Mouse (Mus musculus): ENCODE measurements at regions not wholly inside any gene's neighbourhood (a gene's known extent, or its start where the extent isn't known, plus 50 kb on each side); places are given as distances from the start of the nearest gene placed in this dataset.

DNA sequence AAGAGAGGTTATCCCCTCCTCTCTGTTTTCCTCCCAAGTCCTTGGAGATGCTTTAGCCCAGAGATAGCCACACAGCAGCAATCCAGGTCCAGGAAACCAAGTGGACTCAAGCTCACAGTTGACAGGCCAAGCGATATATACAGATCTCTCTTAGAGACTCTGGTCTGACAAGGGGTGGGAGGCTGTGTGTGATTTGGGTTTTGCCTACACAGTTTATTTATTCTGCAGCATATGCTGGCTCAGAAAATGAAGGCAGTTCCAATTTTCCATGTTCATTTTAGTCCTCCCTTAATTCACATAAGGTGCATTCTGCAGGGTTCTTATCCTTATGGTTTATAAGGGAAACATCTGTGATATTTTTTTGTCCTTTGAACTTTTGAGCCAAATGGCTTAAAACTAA, 595.0 kb upstream of the Apob start:
- H3K9me3 ChIP-seq (ENCODE audit: control insufficient read depth, low read length): no peaks in the 10 kb centered on the region
- H3K36me3 ChIP-seq (ENCODE audit: control insufficient read depth, insufficient read depth, low read length): no peaks in the 10 kb centered on the region
- no peak overlapping the region for H3K4me3 ChIP-seq (ENCODE audit: low read length)
- H3K4me1 ChIP-seq (ENCODE audit: control insufficient read depth, insufficient read depth, low read length): no peaks in the 10 kb centered on the region
- no peak for ATAC-seq
- 91% methylated on average over 1 of the region's 1 CpGs for WGBS
- H3K4me2 ChIP-seq (ENCODE audit: low read depth, low read length): no peak overlapping the region
- no peak overlapping the region for H3K9ac ChIP-seq (ENCODE audit: low read depth, low read length)
- no peaks in the 10 kb centered on the region for H3K27me3 ChIP-seq (replicated peaks; ENCODE audit: control insufficient read depth, insufficient read depth, low read length)
- no peak overlapping the region for H3K27ac ChIP-seq (ENCODE audit: low read length)

- WGBS: 83% methylated on average over 4 of the region's 4 CpGs
- H3K9ac ChIP-seq (ENCODE audit: low read depth, low read length): no peak overlapping the region
- H3K9me3 ChIP-seq (ENCODE audit: control insufficient read depth, low read length): no peaks in the 10 kb centered on the region
- no peaks in the 10 kb centered on the region for H3K36me3 ChIP-seq (ENCODE audit: control insufficient read depth, insufficient read depth, low read length)
- no peaks in the 10 kb centered on the region for H3K27me3 ChIP-seq (replicated peaks; ENCODE audit: control insufficient read depth, insufficient read depth, low read length)
- no peak overlapping the region for H3K27ac ChIP-seq (ENCODE audit: low read length)
- no peaks in the 10 kb centered on the region for H3K4me1 ChIP-seq (ENCODE audit: control insufficient read depth, insufficient read depth, low read length)
- H3K4me3 ChIP-seq (ENCODE audit: low read length): no peak overlapping the region
- no peak overlapping the region for H3K4me2 ChIP-seq (ENCODE audit: low read depth, low read length)
- ATAC-seq: no peak
These were observed 573.6 kb upstream of the Apob start for GRCm38 (mm10) chr12:7403800-7404199.

DNA sequence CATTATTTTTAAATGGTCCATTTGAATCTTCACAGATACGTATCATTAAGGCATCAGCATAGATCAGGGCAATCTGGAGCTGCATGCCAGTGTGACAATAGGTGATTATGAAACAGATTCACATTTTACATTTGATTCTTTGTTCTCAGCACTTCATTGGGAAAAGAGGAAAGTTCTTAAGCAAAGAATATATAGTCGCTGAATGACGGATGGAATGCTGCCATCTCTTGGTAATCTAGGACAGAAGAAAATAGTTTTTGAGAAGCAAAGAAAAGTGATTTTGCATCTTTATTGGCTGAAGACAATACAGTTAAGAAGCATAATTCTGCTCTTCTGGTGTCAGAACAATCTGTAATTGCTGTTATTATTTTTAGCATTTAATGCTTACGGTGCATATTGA, 565.6 kb upstream of the Apob start:
- H3K9me3 ChIP-seq (ENCODE audit: control insufficient read depth, low read length): no peaks in the 10 kb centered on the region
- H3K27ac ChIP-seq (ENCODE audit: low read length): no peak overlapping the region
- ATAC-seq: no peak
- no peaks in the 10 kb centered on the region for H3K27me3 ChIP-seq (replicated peaks; ENCODE audit: control insufficient read depth, insufficient read depth, low read length)
- H3K4me2 ChIP-seq (ENCODE audit: low read depth, low read length): no peak overlapping the region
- H3K9ac ChIP-seq (ENCODE audit: low read depth, low read length): no peak overlapping the region
- no peaks in the 10 kb centered on the region for H3K36me3 ChIP-seq (ENCODE audit: control insufficient read depth, insufficient read depth, low read length)
- WGBS: 86% methylated on average over 4 of the region's 4 CpGs
- H3K4me1 ChIP-seq (ENCODE audit: control insufficient read depth, insufficient read depth, low read length): no peaks in the 10 kb centered on the region
- no peak overlapping the region for H3K4me3 ChIP-seq (ENCODE audit: low read length)

DNA sequence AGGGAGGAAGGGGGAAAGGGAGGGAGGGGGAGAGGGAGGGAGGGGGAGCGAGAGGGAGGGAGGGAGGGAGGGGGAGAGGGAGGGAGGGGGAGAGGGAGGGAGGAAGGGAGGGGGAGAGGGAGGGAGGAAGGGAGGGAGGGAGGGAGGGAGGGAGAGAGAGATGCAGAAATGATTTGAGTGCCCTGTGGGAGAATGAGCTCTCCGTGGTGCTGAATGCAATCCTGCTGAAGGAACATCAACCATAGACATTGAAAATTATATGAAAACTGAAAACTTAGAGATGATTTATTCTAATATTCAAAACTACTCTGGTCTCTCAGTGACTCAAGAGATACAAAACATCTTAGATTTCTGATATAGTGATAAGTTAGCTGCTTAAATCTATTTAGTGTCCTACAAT, 557.2 kb upstream of the Apob start:
- Histone ChIP-seq H3K9ac (ENCODE audit: low read depth, low read length) (no peak overlapping the region), H3K27me3 (replicated peaks; ENCODE audit: control insufficient read depth, insufficient read depth, low read length) (no peaks in the 10 kb centered on the region), H3K4me2 (ENCODE audit: low read depth, low read length) (no peak overlapping the region)

DNA sequence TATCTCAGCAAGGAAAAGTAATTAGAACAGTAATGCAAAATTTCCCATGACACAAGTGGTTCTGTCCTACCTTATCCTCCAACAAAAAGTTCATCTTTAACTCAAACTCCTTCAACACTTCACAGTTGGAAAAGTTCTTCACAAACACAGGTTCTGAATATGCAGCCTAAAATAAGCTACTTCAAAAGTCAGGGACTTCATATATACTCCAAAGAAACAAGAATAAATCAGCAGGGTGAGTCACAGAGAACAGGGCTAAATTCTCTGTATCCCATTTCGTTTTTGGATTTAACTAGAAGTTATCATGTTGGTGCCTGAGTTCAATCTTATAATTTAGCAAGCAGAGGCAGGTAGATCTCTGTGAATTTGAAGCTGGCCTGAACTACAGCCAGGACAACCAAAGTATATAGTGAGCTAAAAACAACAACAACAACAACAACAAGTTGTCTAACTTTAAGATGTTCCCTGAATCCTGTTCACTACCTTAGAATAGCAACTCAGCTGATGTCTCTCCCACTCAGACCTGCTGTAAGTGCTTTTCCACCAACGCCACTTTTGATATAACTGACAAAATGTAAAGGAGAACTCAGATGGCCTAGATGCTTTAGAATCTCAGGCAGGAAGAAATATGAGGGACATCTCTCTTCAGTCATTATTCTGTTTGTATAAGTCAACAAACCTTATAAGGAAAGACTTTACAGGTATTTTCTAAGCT, 555.5 kb upstream of the Apob start:
- H3K4me3 ChIP-seq (ENCODE audit: low read length): no peak overlapping the region
- no peak for ATAC-seq

More for the DNA sequence above, 557.2 kb upstream of the Apob start:
- whole genome bisulfite sequencing: 19% methylated on average over 1 of the region's 2 CpGs
- H3K4me1 ChIP-seq (ENCODE audit: control insufficient read depth, insufficient read depth, low read length): no peaks in the 10 kb centered on the region
- H3K4me3 ChIP-seq (ENCODE audit: low read length): no peak overlapping the region
- no peaks in the 10 kb centered on the region for H3K9me3 ChIP-seq (ENCODE audit: control insufficient read depth, low read length)
- no peak for ATAC-seq
- no peaks in the 10 kb centered on the region for H3K36me3 ChIP-seq (ENCODE audit: control insufficient read depth, insufficient read depth, low read length)
- no peak overlapping the region for H3K27ac ChIP-seq (ENCODE audit: low read length)

GRCm38 (mm10) chr12:7430981-7431380, 546.5 kb upstream of the Apob start:
- H3K9me3 ChIP-seq (ENCODE audit: control insufficient read depth, low read length): no peaks in the 10 kb centered on the region
- H3K9ac ChIP-seq (ENCODE audit: low read depth, low read length): no peak overlapping the region
- no peaks in the 10 kb centered on the region for H3K27me3 ChIP-seq (replicated peaks; ENCODE audit: control insufficient read depth, insufficient read depth, low read length)
- WGBS: 71% methylated on average over 4 of the region's 4 CpGs
- H3K27ac ChIP-seq (ENCODE audit: low read length): no peak overlapping the region
- ATAC-seq: no peak
- no peaks in the 10 kb centered on the region for H3K36me3 ChIP-seq (ENCODE audit: control insufficient read depth, insufficient read depth, low read length)
- no peak overlapping the region for H3K4me3 ChIP-seq (ENCODE audit: low read length)
- H3K4me1 ChIP-seq (ENCODE audit: control insufficient read depth, insufficient read depth, low read length): no peaks in the 10 kb centered on the region
- no peak overlapping the region for H3K4me2 ChIP-seq (ENCODE audit: low read depth, low read length)

More for the DNA sequence above, 555.5 kb upstream of the Apob start:
- Histone ChIP-seq H3K9me3 (ENCODE audit: control insufficient read depth, low read length) (no peaks in the 10 kb centered on the region), H3K27me3 (replicated peaks; ENCODE audit: control insufficient read depth, insufficient read depth, low read length) (no peaks in the 10 kb centered on the region), H3K9ac (ENCODE audit: low read depth, low read length) (no peak overlapping the region), H3K36me3 (ENCODE audit: control insufficient read depth, insufficient read depth, low read length) (no peaks in the 10 kb centered on the region), H3K4me2 (ENCODE audit: low read depth, low read length) (no peak overlapping the region), H3K27ac (ENCODE audit: low read length) (no peak overlapping the region), H3K4me1 (ENCODE audit: control insufficient read depth, insufficient read depth, low read length) (no peaks in the 10 kb centered on the region)
- WGBS: 43% methylated on average over 2 of the region's 2 CpGs

DNA sequence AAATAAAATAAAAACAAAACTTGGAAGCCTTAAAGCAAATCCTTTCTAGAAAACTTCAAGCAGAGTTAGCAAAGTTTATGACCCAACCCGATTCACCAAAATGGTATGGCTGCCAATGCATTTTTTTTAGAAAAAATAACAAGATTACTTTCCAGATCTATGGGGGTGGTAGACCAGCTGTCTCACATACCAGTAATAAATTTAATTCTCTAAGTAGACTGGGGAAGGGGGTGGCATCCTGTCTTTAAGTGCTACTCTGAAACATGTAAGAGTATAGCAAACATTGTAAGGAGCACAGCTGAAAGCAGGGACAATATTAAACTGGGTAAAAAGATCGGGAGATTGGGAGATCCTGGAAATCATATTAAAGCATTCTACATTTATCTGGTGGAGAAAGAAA, 532.2 kb upstream of the Apob start:
- H3K9me3 ChIP-seq (ENCODE audit: control insufficient read depth, low read length): no peaks in the 10 kb centered on the region
- no peak overlapping the region for H3K4me2 ChIP-seq (ENCODE audit: low read depth, low read length)
- H3K4me3 ChIP-seq (ENCODE audit: low read length): no peak overlapping the region
- H3K9ac ChIP-seq (ENCODE audit: low read depth, low read length): no peak overlapping the region
- H3K4me1 ChIP-seq (ENCODE audit: control insufficient read depth, insufficient read depth, low read length): no peaks in the 10 kb centered on the region
- 81% methylated on average over 2 of the region's 2 CpGs for WGBS
- ATAC-seq: no peak
- no peaks in the 10 kb centered on the region for H3K27me3 ChIP-seq (replicated peaks; ENCODE audit: control insufficient read depth, insufficient read depth, low read length)
- no peaks in the 10 kb centered on the region for H3K36me3 ChIP-seq (ENCODE audit: control insufficient read depth, insufficient read depth, low read length)
- no peak overlapping the region for H3K27ac ChIP-seq (ENCODE audit: low read length)

DNA sequence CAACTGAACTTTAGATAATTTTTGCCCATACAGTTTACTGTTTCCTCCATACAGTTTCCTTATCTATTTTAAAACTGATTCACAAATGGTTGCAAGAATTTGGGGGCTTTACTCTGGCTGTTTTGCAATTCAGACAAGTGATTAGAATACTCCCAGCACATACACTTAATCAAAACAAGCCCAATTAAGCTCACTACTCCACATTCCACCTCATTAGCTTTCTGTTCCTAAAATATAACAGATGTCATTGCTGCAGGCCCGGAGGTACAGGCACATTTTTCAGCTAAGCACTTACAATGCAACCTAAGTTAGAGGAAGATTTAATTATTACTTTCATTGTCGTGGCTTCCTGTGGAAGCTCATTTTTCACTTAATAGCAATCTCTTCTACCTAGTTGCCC, 526.9 kb upstream of the Apob start:
- Histone ChIP-seq H3K4me1 (ENCODE audit: control insufficient read depth, insufficient read depth, low read length) (no peaks in the 10 kb centered on the region), H3K9ac (ENCODE audit: low read depth, low read length) (no peak overlapping the region), H3K4me2 (ENCODE audit: low read depth, low read length) (no peak overlapping the region), H3K9me3 (ENCODE audit: control insufficient read depth, low read length) (no peaks in the 10 kb centered on the region), H3K27ac (ENCODE audit: low read length) (no peak overlapping the region), H3K36me3 (ENCODE audit: control insufficient read depth, insufficient read depth, low read length) (no peaks in the 10 kb centered on the region), H3K27me3 (replicated peaks; ENCODE audit: control insufficient read depth, insufficient read depth, low read length) (no peaks in the 10 kb centered on the region), H3K4me3 (ENCODE audit: low read length) (no peak overlapping the region)
- WGBS: 68% methylated on average over 2 of the region's 2 CpGs
- ATAC-seq: no peak

- Histone ChIP-seq H3K4me2 (ENCODE audit: low read depth, low read length) (no peak overlapping the region), H3K9me3 (ENCODE audit: control insufficient read depth, low read length) (no peaks in the 10 kb centered on the region), H3K27ac (ENCODE audit: low read length) (no peak overlapping the region), H3K36me3 (ENCODE audit: control insufficient read depth, insufficient read depth, low read length) (no peaks in the 10 kb centered on the region), H3K27me3 (replicated peaks; ENCODE audit: control insufficient read depth, insufficient read depth, low read length) (no peaks in the 10 kb centered on the region), H3K4me1 (ENCODE audit: control insufficient read depth, insufficient read depth, low read length) (no peaks in the 10 kb centered on the region), H3K4me3 (ENCODE audit: low read length) (no peak overlapping the region), H3K9ac (ENCODE audit: low read depth, low read length) (no peak overlapping the region)
- WGBS: 84% methylated on average over 5 of the region's 5 CpGs
- no peak for ATAC-seq
These were observed 520.4 kb upstream of the Apob start for GRCm38 (mm10) chr12:7457036-7457435.

DNA sequence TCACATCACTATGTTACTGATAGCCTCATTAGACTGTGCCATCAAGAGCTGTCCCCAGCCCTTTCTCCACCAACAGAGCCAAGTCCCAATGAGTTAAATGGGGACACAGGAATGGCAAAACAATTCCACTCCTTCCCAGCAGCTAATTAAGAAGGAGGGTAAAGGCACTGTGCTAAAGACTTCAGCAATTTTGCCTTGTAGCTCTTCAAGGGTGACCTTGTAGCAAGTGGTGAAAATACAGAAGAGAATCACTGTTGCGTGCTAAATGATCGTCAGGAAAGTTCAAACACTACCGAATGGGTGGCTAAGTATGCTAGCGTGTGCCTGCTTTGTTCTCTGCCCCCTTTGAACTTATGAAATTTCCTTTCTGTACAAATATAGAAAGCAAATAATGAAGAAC, 519.9 kb upstream of the Apob start:
- no peak overlapping the region for H3K9ac ChIP-seq (ENCODE audit: low read depth, low read length)
- no peak for ATAC-seq
- H3K4me3 ChIP-seq (ENCODE audit: low read length): no peak overlapping the region
- H3K4me2 ChIP-seq (ENCODE audit: low read depth, low read length): no peak overlapping the region
- no peaks in the 10 kb centered on the region for H3K4me1 ChIP-seq (ENCODE audit: control insufficient read depth, insufficient read depth, low read length)
- no peak overlapping the region for H3K27ac ChIP-seq (ENCODE audit: low read length)
- H3K27me3 ChIP-seq (replicated peaks; ENCODE audit: control insufficient read depth, insufficient read depth, low read length): no peaks in the 10 kb centered on the region
- 90% methylated on average over 4 of the region's 4 CpGs for WGBS
- H3K36me3 ChIP-seq (ENCODE audit: control insufficient read depth, insufficient read depth, low read length): no peaks in the 10 kb centered on the region
- no peaks in the 10 kb centered on the region for H3K9me3 ChIP-seq (ENCODE audit: control insufficient read depth, low read length)
